Mouse (Mus musculus) embryonic facial prominence, embryonic 11.5 days (tissue): Measurements from ENCODE around the gene Tnfrsf8. TPM values are rescaled to one million over a fixed set of nuclear protein-coding genes. Genes with fewer than 3 reads are reported as not detected.
"Not testable (repeated sequence)": the region's sequence is repeated elsewhere in the genome, so short reads cannot be mapped to it uniquely, and the experiment has no call there.

Source experiments
- ATAC-seq: fragments of 200-750 bp; cut with Nextera tagmentation; replicated peaks from 2 replicates; pipeline ENCODE4 v1.8.0; 2017; ENCODE audit warnings: low read depth; ENCODE audit not compliant: insufficient number of reproducible peaks, low FRiP score, low TSS enrichment
- DNase-seq: peaks from one replicate; pipeline ENCODE4 v3.0.0-alpha.2; 2015; ENCODE audit warnings: low spot score
- H3K27ac ChIP-seq: fragments of 300-500 bp; sonication (generic); replicated peaks from 2 replicates; pipeline ENCODE4 v1.5.1; 2014; ENCODE audit warnings: mild to moderate bottlenecking, low read depth, low read length, control low read depth
- H3K27me3 ChIP-seq: fragments of 300-500 bp; sonication (generic); 2 replicates; pipeline ENCODE4 v1.6.1; 2014; ENCODE audit warnings: mild to moderate bottlenecking, low read length, moderate library complexity, mixed read lengths; ENCODE audit not compliant: control insufficient read depth, insufficient read depth
- H3K36me3 ChIP-seq: fragments of 300-500 bp; sonication (generic); replicated peaks from 2 replicates; pipeline ENCODE4 v1.6.1; 2014; ENCODE audit warnings: low read depth, mild to moderate bottlenecking, low read length, moderate library complexity, mixed read lengths; ENCODE audit not compliant: control insufficient read depth, insufficient read depth
- H3K4me1 ChIP-seq: fragments of 300-500 bp; sonication (generic); 2 replicates; pipeline ENCODE4 v1.6.1; 2014; ENCODE audit warnings: low read length, mixed read lengths; ENCODE audit not compliant: control insufficient read depth, insufficient read depth
- H3K4me2 ChIP-seq: fragments of 300-500 bp; sonication (generic); 2 replicates; pipeline ENCODE4 v1.6.1; 2014; ENCODE audit warnings: low read depth, mild to moderate bottlenecking, control low read depth, low read length, moderate library complexity
- H3K4me3 ChIP-seq: fragments of 300-500 bp; sonication (generic); 2 replicates; pipeline ENCODE4 v1.5.1; 2014; ENCODE audit warnings: low read depth, low read length, control low read depth
- H3K9ac ChIP-seq: fragments of 300-500 bp; sonication (generic); replicated peaks from 2 replicates; pipeline ENCODE4 v1.6.1; 2014; ENCODE audit warnings: mild to moderate bottlenecking, control low read depth, low read length
- H3K9me3 ChIP-seq: fragments of 300-500 bp; sonication (generic); replicated peaks from 2 replicates; pipeline ENCODE4 v1.6.1; 2016; ENCODE audit warnings: mild to moderate bottlenecking, low read length, inconsistent platforms, mixed read lengths; ENCODE audit not compliant: control insufficient read depth
- WGBS: fragments of 180-500 bp; shearing (Covaris S2); extraction: QIAGEN DNeasy Blood & Tissue Kit; methylation state at CpG from one replicate; pipeline ENCODE4 v1.1.7; 2014; 5-methylcytosine and 5-hydroxymethylcytosine counted together
- polyA plus RNA-seq: library from polyadenylated mRNA; unstranded; fragments of >200 nt; fragmentation: Nextera tagmentation; extraction: Ambion mirVana; gene quantifications from 2 replicates; pipeline ENCODE4 v1.2.1, GENCODE M21; 2014

Gene Tnfrsf8
- polyA plus RNA-seq, 1 experiment from 2014 or later, result 0.08 TPM

GRCm38 (mm10) chr4:145319274-145320226 lies 4.6 kb upstream of the Tnfrsf8 start:
- Histone ChIP-seq H3K27ac (no peak overlapping the region), H3K9ac (no peak overlapping the region), H3K4me2 (no peak overlapping the region), H3K36me3 (no peaks in the 10 kb centered on the region), H3K4me3 (no peak overlapping the region), H3K4me1 (no peaks in the 10 kb centered on the region), H3K9me3 (no peaks in the 10 kb centered on the region), H3K27me3 (peaks cover 4% of the 10 kb centered on the region; the same call in 1 of the 2 replicates)
- 76% methylated on average over 4 of the region's 4 CpGs for WGBS
- DNase-seq (no peak), ATAC-seq (no peak)

GRCm38 (mm10) chr4:145316708-145317107 lies 1.7 kb upstream of the Tnfrsf8 start:
- ATAC-seq (no peak), DNase-seq (no peak)
- WGBS, result 82% methylated on average over 5 of the region's 5 CpGs
- Histone ChIP-seq H3K36me3 (no peaks in the 10 kb centered on the region), H3K4me2 (no peak overlapping the region), H3K4me3 (no peak overlapping the region), H3K27me3 (peaks cover 4% of the 10 kb centered on the region; the same call in 1 of the 2 replicates), H3K4me1 (no peaks in the 10 kb centered on the region), H3K9ac (no peak overlapping the region), H3K27ac (no peak overlapping the region), H3K9me3 (no peaks in the 10 kb centered on the region)

GRCm38 (mm10) chr4:145313966-145314365 lies 998 bp downstream of the Tnfrsf8 start:
- Histone ChIP-seq H3K36me3 (no peaks in the 10 kb centered on the region), H3K4me2 (no peak overlapping the region), H3K27me3 (peaks cover 4% of the 10 kb centered on the region; the same call in 1 of the 2 replicates), H3K9me3 (no peaks in the 10 kb centered on the region), H3K27ac (no peak overlapping the region), H3K9ac (no peak overlapping the region), H3K4me1 (no peaks in the 10 kb centered on the region), H3K4me3 (no peak overlapping the region)
- DNase-seq (no peak), ATAC-seq (no peak; the same call in 1 of the 2 replicates)
- 85% methylated on average over 4 of the region's 4 CpGs for WGBS

- H3K4me2 ChIP-seq, result no peak overlapping the region
- peaks cover 4% of the 10 kb centered on the region; the same call in 1 of the 2 replicates for H3K27me3 ChIP-seq
- H3K4me3 ChIP-seq, result no peak overlapping the region
- H3K9ac ChIP-seq, result no peak overlapping the region
- WGBS, result 94% methylated on average over 3 of the region's 3 CpGs
- no peaks in the 10 kb centered on the region for H3K4me1 ChIP-seq
- no peak for DNase-seq
- no peaks in the 10 kb centered on the region for H3K9me3 ChIP-seq
- H3K36me3 ChIP-seq, result no peaks in the 10 kb centered on the region
- H3K27ac ChIP-seq, result no peak overlapping the region
- ATAC-seq, result no peak
Measured at GRCm38 (mm10) chr4:145313256-145313655, 1.7 kb downstream of the Tnfrsf8 start.

GRCm38 (mm10) chr4:145312530-145312929 lies 2.4 kb downstream of the Tnfrsf8 start:
- 86% methylated on average over 7 of the region's 7 CpGs for WGBS
- H3K36me3 ChIP-seq, result no peaks in the 10 kb centered on the region
- H3K4me1 ChIP-seq, result no peaks in the 10 kb centered on the region
- no peaks in the 10 kb centered on the region for H3K9me3 ChIP-seq
- H3K27me3 ChIP-seq, result peaks cover 4% of the 10 kb centered on the region; the same call in 1 of the 2 replicates
- no peak for DNase-seq
- no peak overlapping the region for H3K27ac ChIP-seq
- ATAC-seq, result no peak
- H3K9ac ChIP-seq, result no peak overlapping the region
- no peak overlapping the region for H3K4me3 ChIP-seq
- no peak overlapping the region for H3K4me2 ChIP-seq

GRCm38 (mm10) chr4:145310859-145311258 lies 4.1 kb downstream of the Tnfrsf8 start:
- H3K27me3 ChIP-seq, result peaks cover 4% of the 10 kb centered on the region; the same call in 1 of the 2 replicates
- H3K36me3 ChIP-seq, result no peaks in the 10 kb centered on the region
- no peak overlapping the region for H3K4me2 ChIP-seq
- no peaks in the 10 kb centered on the region for H3K4me1 ChIP-seq
- WGBS, result 85% methylated on average over 2 of the region's 2 CpGs
- no peak overlapping the region for H3K9ac ChIP-seq
- H3K4me3 ChIP-seq, result no peak overlapping the region
- H3K9me3 ChIP-seq, result no peaks in the 10 kb centered on the region
- no peak for DNase-seq
- no peak overlapping the region for H3K27ac ChIP-seq
- no peak for ATAC-seq

- DNase-seq, result no peak
- 35% methylated on average over 4 of the region's 4 CpGs for WGBS
- Histone ChIP-seq H3K27me3 (no peaks in the 10 kb centered on the region), H3K27ac (no peak overlapping the region), H3K4me3 (no peak overlapping the region), H3K9me3 (no peaks in the 10 kb centered on the region), H3K36me3 (no peaks in the 10 kb centered on the region), H3K9ac (no peak overlapping the region), H3K4me1 (no peaks in the 10 kb centered on the region), H3K4me2 (no peak overlapping the region)
- ATAC-seq, result no peak
Measured at GRCm38 (mm10) chr4:145306422-145306821, 8.5 kb downstream of the Tnfrsf8 start.

GRCm38 (mm10) chr4:145305661-145306362 lies 9.2 kb downstream of the Tnfrsf8 start:
- 50% methylated on average over 2 of the region's 2 CpGs for WGBS

More at GRCm38 (mm10) chr4:145305661-145306362, 9.2 kb downstream of the Tnfrsf8 start:
- not testable (repeated sequence) for H3K36me3 ChIP-seq, ATAC-seq, H3K4me1 ChIP-seq, H3K27me3 ChIP-seq, H3K9ac ChIP-seq, H3K9me3 ChIP-seq, DNase-seq, H3K4me3 ChIP-seq, H3K4me2 ChIP-seq, H3K27ac ChIP-seq
